Mouse (Mus musculus): ENCODE results near the gene Fgl2.
"Not testable (repeated sequence)": the region's sequence is repeated elsewhere in the genome, so short reads cannot be mapped to it uniquely, and the experiment has no call there.

The Fgl2 gene

GRCm38 (mm10) chr5:21372493-21373179, at the start of gene Fgl2:
TSS of gene Fgl2 (plus strand) at chr5:21372642.
- peak; percentile 75 for DNase-seq (ENCODE audit: low read depth, low spot score)

- peak; percentile 78 for DNase-seq (ENCODE audit: low read depth, low spot score)
Observed at GRCm38 (mm10) chr5:21326494-21326893, 45.9 kb upstream of the Fgl2 start.

GRCm38 (mm10) chr5:21328560-21328959, 43.9 kb upstream of the Fgl2 start:
- no peak for DNase-seq (ENCODE audit: low read depth, low spot score)

- DNase-seq (ENCODE audit: low read depth, low spot score), result no peak
Observed at GRCm38 (mm10) chr5:21329672-21330665, 42.5 kb upstream of the Fgl2 start.

GRCm38 (mm10) chr5:21331656-21332055, 40.8 kb upstream of the Fgl2 start:
- DNase-seq (ENCODE audit: low read depth, low spot score), result no peak

- DNase-seq (ENCODE audit: low read depth, low spot score), result no peak
Observed at GRCm38 (mm10) chr5:21332119-21332518, 40.3 kb upstream of the Fgl2 start.

- not testable (repeated sequence) for DNase-seq (ENCODE audit: low read depth, low spot score)
Observed at GRCm38 (mm10) chr5:21342265-21342664, 30.2 kb upstream of the Fgl2 start.

- DNase-seq (ENCODE audit: low read depth, low spot score), result no peak
Observed at GRCm38 (mm10) chr5:21348366-21348765, 24.1 kb upstream of the Fgl2 start.

GRCm38 (mm10) chr5:21351678-21352077, 20.8 kb upstream of the Fgl2 start:
- no peak for DNase-seq (ENCODE audit: low read depth, low spot score)

- no peak for DNase-seq (ENCODE audit: low read depth, low spot score)
Observed at GRCm38 (mm10) chr5:21358648-21359047, 13.8 kb upstream of the Fgl2 start.

- DNase-seq (ENCODE audit: low read depth, low spot score), result no peak
Observed at GRCm38 (mm10) chr5:21363343-21363742, 9.1 kb upstream of the Fgl2 start.

GRCm38 (mm10) chr5:21366338-21367053, 5.9 kb upstream of the Fgl2 start:
- DNase-seq (ENCODE audit: low read depth, low spot score), result no peak

GRCm38 (mm10) chr5:21367514-21367913, 4.9 kb upstream of the Fgl2 start:
- no peak for DNase-seq (ENCODE audit: low read depth, low spot score)

GRCm38 (mm10) chr5:21370218-21370947, 2.1 kb upstream of the Fgl2 start:
- no peak for DNase-seq (ENCODE audit: low read depth, low spot score)

GRCm38 (mm10) chr5:21371920-21372319, 522 bp upstream of the Fgl2 start:
- peak; percentile 15 for DNase-seq (ENCODE audit: low read depth, low spot score)

GRCm38 (mm10) chr5:21373180-21373518, 707 bp downstream of the Fgl2 start:
- no peak for DNase-seq (ENCODE audit: low read depth, low spot score)

GRCm38 (mm10) chr5:21376935-21377334, 4.5 kb downstream of the Fgl2 start:
- no peak for DNase-seq (ENCODE audit: low read depth, low spot score)

GRCm38 (mm10) chr5:21378397-21378796, 6.0 kb downstream of the Fgl2 start:
- no peak for DNase-seq (ENCODE audit: low read depth, low spot score)

GRCm38 (mm10) chr5:21381986-21382385, 9.5 kb downstream of the Fgl2 start:
- DNase-seq (ENCODE audit: low read depth, low spot score), result no peak

GRCm38 (mm10) chr5:21382678-21383077, 10.2 kb downstream of the Fgl2 start:
- DNase-seq (ENCODE audit: low read depth, low spot score), result no peak

All from ZHBTc4 (cell line).